Mouse (Mus musculus): ENCODE data around the gene Slc13a4.
A peak's percentile ranks its signal among the peaks of the same experiment; 100 is the strongest.

Slc13a4 gene

GRCm38 (mm10) chr6:35308037-35308436, at the start of gene Slc13a4:
Gene Slc13a4, minus strand, starts transcription at chr6:35308131.
- peak; percentile 77 for DNase-seq (ENCODE audit: low read depth, low spot score)

GRCm38 (mm10) chr6:35355320-35355719, 47.4 kb upstream of the Slc13a4 start:
- no peak for DNase-seq (ENCODE audit: low read depth, low spot score)

GRCm38 (mm10) chr6:35354622-35354998, 46.7 kb upstream of the Slc13a4 start:
- no peak for DNase-seq (ENCODE audit: low read depth, low spot score)

GRCm38 (mm10) chr6:35353846-35354621, 46.1 kb upstream of the Slc13a4 start:
- DNase-seq (ENCODE audit: low read depth, low spot score): peak; percentile 63

- DNase-seq (ENCODE audit: low read depth, low spot score): no peak
These were observed 45.5 kb upstream of the Slc13a4 start for GRCm38 (mm10) chr6:35353416-35353815.

GRCm38 (mm10) chr6:35352867-35353266, 44.9 kb upstream of the Slc13a4 start:
- no peak for DNase-seq (ENCODE audit: low read depth, low spot score)

GRCm38 (mm10) chr6:35351826-35352225, 43.9 kb upstream of the Slc13a4 start:
- peak; percentile 70 for DNase-seq (ENCODE audit: low read depth, low spot score)

GRCm38 (mm10) chr6:35349784-35350183, 41.9 kb upstream of the Slc13a4 start:
- DNase-seq (ENCODE audit: low read depth, low spot score): no peak

- DNase-seq (ENCODE audit: low read depth, low spot score): no peak
These were observed 30.7 kb upstream of the Slc13a4 start for GRCm38 (mm10) chr6:35338640-35339039.

- no peak for DNase-seq (ENCODE audit: low read depth, low spot score)
These were observed 29.9 kb upstream of the Slc13a4 start for GRCm38 (mm10) chr6:35337836-35338235.

- DNase-seq (ENCODE audit: low read depth, low spot score): no peak
These were observed 27.5 kb upstream of the Slc13a4 start for GRCm38 (mm10) chr6:35335452-35335851.

GRCm38 (mm10) chr6:35334278-35334677, 26.3 kb upstream of the Slc13a4 start:
- DNase-seq (ENCODE audit: low read depth, low spot score): peak; percentile 71

- DNase-seq (ENCODE audit: low read depth, low spot score): no peak
These were observed 25.7 kb upstream of the Slc13a4 start for GRCm38 (mm10) chr6:35333632-35334031.

- DNase-seq (ENCODE audit: low read depth, low spot score): peak; percentile 34
These were observed 22.9 kb upstream of the Slc13a4 start for GRCm38 (mm10) chr6:35330834-35331233.

GRCm38 (mm10) chr6:35329956-35330355, 22.0 kb upstream of the Slc13a4 start:
- DNase-seq (ENCODE audit: low read depth, low spot score): no peak

- no peak for DNase-seq (ENCODE audit: low read depth, low spot score)
These were observed 18.2 kb upstream of the Slc13a4 start, which contains the start of gene Fam180a for GRCm38 (mm10) chr6:35326111-35326515. Gene Fam180a, minus strand, starts transcription at chr6:35326141.

- DNase-seq (ENCODE audit: low read depth, low spot score): no peak
These were observed 16.4 kb upstream of the Slc13a4 start for GRCm38 (mm10) chr6:35324306-35324705.

- no peak for DNase-seq (ENCODE audit: low read depth, low spot score)
These were observed 15.1 kb upstream of the Slc13a4 start for GRCm38 (mm10) chr6:35323046-35323445.

- no peak for DNase-seq (ENCODE audit: low read depth, low spot score)
These were observed 13.2 kb upstream of the Slc13a4 start for GRCm38 (mm10) chr6:35321105-35321504.

- no peak for DNase-seq (ENCODE audit: low read depth, low spot score)
These were observed 11.9 kb upstream of the Slc13a4 start for GRCm38 (mm10) chr6:35319850-35320249.

- no peak for DNase-seq (ENCODE audit: low read depth, low spot score)
These were observed 5.6 kb upstream of the Slc13a4 start for GRCm38 (mm10) chr6:35313520-35313919.

- DNase-seq (ENCODE audit: low read depth, low spot score): no peak
These were observed 1.5 kb upstream of the Slc13a4 start for GRCm38 (mm10) chr6:35309406-35309805.

GRCm38 (mm10) chr6:35307136-35307535, 795 bp downstream of the Slc13a4 start:
- DNase-seq (ENCODE audit: low read depth, low spot score): no peak

All from ZHBTc4 (cell line).